10 mouse cellular contexts compared by ENCODE assay signal in the genomic region with DNA sequence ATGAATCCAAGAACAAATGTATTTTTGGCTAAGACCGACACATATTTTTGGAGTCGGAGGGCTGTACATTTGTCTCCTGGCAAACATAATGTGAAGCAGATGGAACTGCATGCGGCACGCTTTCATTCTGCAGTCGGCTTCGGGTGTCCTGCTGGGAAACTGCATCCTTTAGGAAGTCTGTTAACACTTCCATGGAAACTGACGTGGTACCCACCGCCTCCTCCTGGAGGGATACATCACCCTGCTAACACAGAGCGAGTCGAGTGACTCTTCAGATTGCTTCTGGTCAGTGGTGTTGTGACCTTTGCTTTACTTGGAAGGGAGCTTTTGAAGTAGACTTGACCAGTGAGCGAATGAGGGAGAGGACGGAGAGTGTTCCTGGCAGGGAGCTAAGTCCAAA.
A peak's percentile ranks its signal among the peaks of the same experiment; 100 is the strongest.
DNase-seq lines count a peak whose midpoint lies in the region; ATAC-seq lines count a peak whose summit lies in the region.
"Had no signal": no experiment of that assay in that cellular context is flagged by ENCODE, and none has a peak within 500 bp of the region (broad histone marks: within the 10 kb centered on the region; RNA-seq: fewer than 3 reads in every experiment).

No protein-coding gene starts in this region.

- WGBS in lung, embryonic 15.5 days: 54% methylated on average over 12 of the region's 12 CpGs
- 61% methylated on average over 12 of the region's 12 CpGs for WGBS in forebrain, embryonic 11.5 days

- no peak overlapping the region for H3K27ac ChIP-seq in lung, embryonic 15.5 days
- no peak overlapping the region for H3K27ac ChIP-seq in forebrain, embryonic 11.5 days (ENCODE audit: low read depth, low read length)
- H3K27ac ChIP-seq: neural tube, embryonic 13.5 days had no signal

- no peak overlapping the region for H3K9ac ChIP-seq in lung, embryonic 15.5 days
- no peak overlapping the region for H3K9ac ChIP-seq in forebrain, embryonic 11.5 days (ENCODE audit: low read length)
- H3K9ac ChIP-seq: neural tube, embryonic 13.5 days had no signal

- H3K4me1 ChIP-seq in lung, embryonic 15.5 days: no peaks in the 10 kb centered on the region
- no peaks in the 10 kb centered on the region for H3K4me1 ChIP-seq in forebrain, embryonic 11.5 days (replicated peaks; ENCODE audit: control insufficient read depth, insufficient read depth, low read length)
- H3K4me1 ChIP-seq: neural tube, embryonic 13.5 days had no signal

- no peak overlapping the region for H3K4me3 ChIP-seq in lung, embryonic 15.5 days
- no peak overlapping the region for H3K4me3 ChIP-seq in forebrain, embryonic 11.5 days (ENCODE audit: low read depth, low read length)
- H3K4me3 ChIP-seq: neural tube, embryonic 13.5 days had no signal

- no peaks in the 10 kb centered on the region for H3K27me3 ChIP-seq in lung, embryonic 15.5 days
- H3K27me3 ChIP-seq in forebrain, embryonic 11.5 days (ENCODE audit: control insufficient read depth, insufficient read depth, low read length): no peaks in the 10 kb centered on the region
- H3K27me3 ChIP-seq: neural tube, embryonic 13.5 days had no signal

- no peak for DNase-seq in lung, postnatal 14 days
- peak; percentile 60 for DNase-seq in forebrain, embryonic 11.5 days (ENCODE audit: low spot score)
- DNase-seq in layer of hippocampus, adult 11-12 months (ENCODE audit: low spot score): peak; percentile 61
- peak; percentile 76 for DNase-seq in mesoderm, embryonic 11.5 days (ENCODE audit: low read depth, low spot score)
- DNase-seq in adrenal gland, adult 18-20 months (ENCODE audit: low spot score in 2 of 2): no peak
- no peak for DNase-seq in thymus, postnatal 36 days

- H3K36me3 ChIP-seq in lung, embryonic 15.5 days: no peaks in the 10 kb centered on the region
- no peaks in the 10 kb centered on the region for H3K36me3 ChIP-seq in forebrain, embryonic 11.5 days (ENCODE audit: control insufficient read depth, insufficient read depth, low read length)
- H3K36me3 ChIP-seq: G1E; neural tube, embryonic 13.5 days had no signal

- peak; percentile 19; the same call in 1 of the 2 replicates for ATAC-seq in lung, embryonic 15.5 days (ENCODE audit: borderline replicate concordance, extremely low read depth, low FRiP score, low TSS enrichment)
- ATAC-seq in forebrain, embryonic 11.5 days (replicated peaks; ENCODE audit: low FRiP score): no peak
- no peak for ATAC-seq in megakaryocyte progenitor cell, adult 5-6 weeks (replicated peaks; ENCODE audit: poor library complexity)

- H3K4me2 ChIP-seq in lung, embryonic 15.5 days: no peak overlapping the region
- no peak overlapping the region for H3K4me2 ChIP-seq in forebrain, embryonic 11.5 days (ENCODE audit: low read depth, low read length, severe bottlenecking)
- H3K4me2 ChIP-seq: neural tube, embryonic 13.5 days had no signal

- H3K9me3 ChIP-seq in lung, embryonic 15.5 days: no peaks in the 10 kb centered on the region
- no peaks in the 10 kb centered on the region for H3K9me3 ChIP-seq in forebrain, embryonic 11.5 days (ENCODE audit: control insufficient read depth, low read length)
- H3K9me3 ChIP-seq: G1E; neural tube, embryonic 13.5 days had no signal

Comparison
In these comparisons a context has a peak if more than half of its experiments do, and no peak if none do; other contexts are left out.
1. DNase-seq: peak in forebrain, embryonic 11.5 days (single experiment), layer of hippocampus, adult 11-12 months (single experiment) and mesoderm, embryonic 11.5 days (single experiment); none in lung, postnatal 14 days (single experiment), adrenal gland, adult 18-20 months (0 of 2) and thymus, postnatal 36 days (0 of 2).